ENCODE assay signal across 19 mouse cellular contexts in genomic region chr4:88012774-88013173, GRCm38 (mm10). TPM values are rescaled to one million over a fixed set of nuclear protein-coding genes. Genes with fewer than 3 reads are reported as not detected.
DNase-seq lines count a peak whose midpoint lies in the region; ATAC-seq lines count a peak whose summit lies in the region.
"Had no signal": no experiment of that assay in that cellular context is flagged by ENCODE, and none has a peak within 500 bp of the region (broad histone marks: within the 10 kb centered on the region; RNA-seq: fewer than 3 reads in every experiment).

No protein-coding gene starts in this region.

- no peaks in the 10 kb centered on the region for H3K27me3 ChIP-seq in heart, embryonic 13.5 days (replicated peaks)
- no peaks in the 10 kb centered on the region for H3K27me3 ChIP-seq in midbrain, embryonic 15.5 days (replicated peaks)
- no peaks in the 10 kb centered on the region for H3K27me3 ChIP-seq in midbrain, embryonic 10.5 days (ENCODE audit: low read depth, poor library complexity, severe bottlenecking)
- no peaks in the 10 kb centered on the region for H3K27me3 ChIP-seq in intestine, embryonic 16.5 days (replicated peaks; ENCODE audit: control insufficient read depth, insufficient read depth, low read length)
- H3K27me3 ChIP-seq: embryonic facial prominence, embryonic 13.5 days; hindbrain, embryonic 13.5 days had no signal

- no peak for DNase-seq in heart, adult 8-10 months (ENCODE audit: low spot score)
- DNase-seq in midbrain, embryonic 10.5 days (ENCODE audit: low spot score): no peak
- no peak for DNase-seq in layer of hippocampus, postnatal 25 days (ENCODE audit: extremely low spot score in 1 of 2, low spot score in 1 of 2)
- no peak for DNase-seq in adrenal gland, adult (ENCODE audit: inconsistent age in 2 of 2, low spot score in 1 of 2)
- DNase-seq: adrenal gland, postnatal 25 days; cerebellum, adult 9-10 months; kidney, adult 18-20 months; liver; lung, adult 2 months; retina, postnatal 1 day; thymus, adult 18-20 months had no signal

- no peak for ATAC-seq in heart, embryonic 13.5 days (ENCODE audit: extremely low read depth, insufficient number of reproducible peaks, low FRiP score, low TSS enrichment)
- ATAC-seq in midbrain, embryonic 15.5 days (replicated peaks): no peak
- peak; percentile 70 for ATAC-seq in intestine, embryonic 16.5 days
- ATAC-seq: CD4-positive, CD25-positive, alpha-beta regulatory T cell, adult 4 months; midbrain, embryonic 16.5 days had no signal

- H3K27ac ChIP-seq in heart, embryonic 13.5 days (replicated peaks): peak overlapping the region; percentile 25
- H3K27ac ChIP-seq in midbrain, embryonic 15.5 days: no peak overlapping the region
- no peak overlapping the region for H3K27ac ChIP-seq in midbrain, embryonic 10.5 days (replicated peaks)
- no peak overlapping the region for H3K27ac ChIP-seq in intestine, embryonic 16.5 days (ENCODE audit: low read length)
- H3K27ac ChIP-seq: embryonic facial prominence, embryonic 13.5 days; hindbrain, embryonic 13.5 days; macrophage had no signal

- H3K4me2 ChIP-seq in heart, embryonic 13.5 days: peak overlapping the region; percentile 36
- H3K4me2 ChIP-seq in midbrain, embryonic 15.5 days: peak overlapping the region; percentile 26; the same call in 1 of the 2 replicates
- H3K4me2 ChIP-seq in intestine, embryonic 16.5 days (ENCODE audit: low read depth, low read length): no peak overlapping the region
- H3K4me2 ChIP-seq: embryonic facial prominence, embryonic 13.5 days; hindbrain, embryonic 13.5 days had no signal

- H3K36me3 ChIP-seq in heart, embryonic 13.5 days: peaks cover 12% of the 10 kb centered on the region; the same call in 1 of the 2 replicates
- no peaks in the 10 kb centered on the region for H3K36me3 ChIP-seq in midbrain, embryonic 15.5 days (replicated peaks)
- H3K36me3 ChIP-seq in midbrain, embryonic 10.5 days: peaks cover 34% of the 10 kb centered on the region
- no peaks in the 10 kb centered on the region for H3K36me3 ChIP-seq in intestine, embryonic 16.5 days (ENCODE audit: control insufficient read depth, insufficient read depth, low read length)

- H3K9me3 ChIP-seq in heart, embryonic 13.5 days: no peaks in the 10 kb centered on the region
- no peaks in the 10 kb centered on the region for H3K9me3 ChIP-seq in midbrain, embryonic 15.5 days
- H3K9me3 ChIP-seq in midbrain, embryonic 10.5 days (replicated peaks): no peaks in the 10 kb centered on the region
- H3K9me3 ChIP-seq in intestine, embryonic 16.5 days (ENCODE audit: control insufficient read depth, low read length): no peaks in the 10 kb centered on the region
- H3K9me3 ChIP-seq: embryonic facial prominence, embryonic 13.5 days; hindbrain, embryonic 13.5 days had no signal

- H3K9ac ChIP-seq in heart, embryonic 13.5 days: peak overlapping the region; percentile 11; the same call in 1 of the 2 replicates
- no peak overlapping the region for H3K9ac ChIP-seq in midbrain, embryonic 15.5 days
- H3K9ac ChIP-seq in intestine, embryonic 16.5 days (ENCODE audit: low read depth, low read length): no peak overlapping the region
- H3K9ac ChIP-seq: embryonic facial prominence, embryonic 13.5 days; hindbrain, embryonic 13.5 days had no signal

- H3K4me3 ChIP-seq in heart, embryonic 13.5 days: no peak overlapping the region
- H3K4me3 ChIP-seq in midbrain, embryonic 15.5 days: no peak overlapping the region
- no peak overlapping the region for H3K4me3 ChIP-seq in midbrain, embryonic 10.5 days
- H3K4me3 ChIP-seq in intestine, embryonic 16.5 days (ENCODE audit: low read length): 0 out of 2 replicates have a peak overlapping the region, but pooled peaks have one; percentile 5
- H3K4me3 ChIP-seq: embryonic facial prominence, embryonic 13.5 days; hindbrain, embryonic 13.5 days had no signal

- H3K4me1 ChIP-seq in heart, embryonic 13.5 days: peaks cover 68% of the 10 kb centered on the region
- peaks cover 58% of the 10 kb centered on the region for H3K4me1 ChIP-seq in midbrain, embryonic 15.5 days
- H3K4me1 ChIP-seq in midbrain, embryonic 10.5 days: peaks cover 57% of the 10 kb centered on the region
- peaks cover 30% of the 10 kb centered on the region for H3K4me1 ChIP-seq in intestine, embryonic 16.5 days (ENCODE audit: control insufficient read depth, insufficient read depth, low read length)

- 37% methylated on average over 4 of the region's 4 CpGs for WGBS in heart, embryonic 13.5 days
- 45% methylated on average over 4 of the region's 4 CpGs for WGBS in midbrain, embryonic 15.5 days
- 83% methylated on average over 4 of the region's 4 CpGs for WGBS in midbrain, embryonic 10.5 days
- WGBS in intestine, embryonic 16.5 days: 22% methylated on average over 4 of the region's 4 CpGs

RNA-seq across cellular contexts. Expression of gene Mllt3, which starts 20.4 kb away (rescaled TPM):
- polyA plus RNA-seq in heart, embryonic 13.5 days (2015; fragmentation: Nextera tagmentation; extraction: Ambion mirVana): 40.1 and 43.9 TPM in 2 replicates
- 10 to 100 TPM; 14.6 to 17.5 (median 15.6) TPM for total RNA-seq in heart, adult 8-10 months (2022)
- polyA plus RNA-seq in midbrain, embryonic 15.5 days (2015; fragmentation: Nextera tagmentation; extraction: Ambion mirVana): 95.2 and 96.6 TPM in 2 replicates
- polyA plus RNA-seq in midbrain, embryonic 10.5 days (2016; fragmentation: Nextera tagmentation; extraction: Ambion mirVana): 67.2 and 69.6 TPM in 2 replicates
- polyA plus RNA-seq in intestine, embryonic 16.5 days (2015; fragmentation: Nextera tagmentation; extraction: Ambion mirVana): 27.9 and 30.0 TPM in 2 replicates
- 10 to 100 TPM; 41.1 to 49.8 TPM for total RNA-seq in layer of hippocampus, postnatal 25 days (2021)
